Comparison of ENCODE assay signal across 9 mouse cellular contexts in the genomic region with DNA sequence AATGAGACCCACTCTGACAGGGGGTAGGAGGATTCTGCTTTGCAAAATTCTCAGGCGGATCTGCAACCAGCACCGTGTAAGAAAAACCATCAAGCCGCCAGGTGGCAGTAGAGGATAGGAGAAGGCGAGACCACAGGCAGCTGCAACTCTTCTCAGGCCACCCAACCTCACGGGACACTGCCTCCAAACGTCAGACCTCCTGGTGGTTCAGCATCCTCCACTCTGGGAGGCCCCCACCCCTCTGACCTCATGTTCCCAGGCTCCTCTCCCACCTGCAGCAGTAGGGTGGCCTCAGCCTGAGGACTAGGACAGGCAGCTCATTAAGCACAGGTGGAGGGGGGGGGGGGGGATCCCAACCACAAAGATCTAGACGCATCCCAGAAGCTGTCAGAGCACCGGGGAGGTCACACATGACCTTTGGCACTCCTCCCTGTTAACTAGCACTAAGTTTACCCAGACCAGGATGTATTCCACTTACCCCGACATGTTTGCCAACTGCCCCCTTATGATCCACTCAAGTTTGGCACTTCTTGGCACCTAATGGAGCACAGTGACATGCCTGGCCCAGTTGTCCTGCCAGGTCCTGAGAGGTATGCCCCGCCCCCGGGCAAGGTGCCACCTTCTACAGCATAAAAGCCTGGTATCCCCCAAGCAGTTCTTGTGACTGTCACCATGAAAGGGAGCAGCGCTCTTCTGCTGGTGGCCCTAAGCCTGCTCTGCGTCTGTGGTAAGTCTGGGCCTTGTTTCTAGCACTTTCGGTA. TPM values are rescaled to one million over a fixed set of nuclear protein-coding genes. Genes with fewer than 3 reads are reported as not detected.
DNase-seq lines count a peak whose midpoint lies in the region; ATAC-seq and TF ChIP-seq lines count a peak whose summit lies in the region.
"Had no signal": no experiment of that assay in that cellular context is flagged by ENCODE, and none has a peak within 500 bp of the region (broad histone marks: within the 10 kb centered on the region; RNA-seq: fewer than 3 reads in every experiment).

TSS of gene Scgb1c1 (plus strand) at position 643 of the 761 bp plus-strand sequence.

- peaks cover 2% of the 10 kb centered on the region for H3K36me3 ChIP-seq in G1E (replicated peaks)
- H3K36me3 ChIP-seq in hindbrain, embryonic 10.5 days: no peaks in the 10 kb centered on the region
- H3K36me3 ChIP-seq in lung, embryonic 15.5 days: no peaks in the 10 kb centered on the region

- H3K9ac ChIP-seq in lung, embryonic 15.5 days: no peak within 1 kb of the TSS

- peak; percentile 76 for ATAC-seq in G1E (ENCODE audit: extremely low read depth, insufficient number of reproducible peaks, low FRiP score, poor library complexity, severe bottlenecking)
- ATAC-seq in lung, embryonic 15.5 days (ENCODE audit: borderline replicate concordance, extremely low read depth, low FRiP score, low TSS enrichment): peak; percentile 74

- WGBS in cerebellum, adult 2 months: 19% methylated on average over 14 of the region's 14 CpGs
- WGBS in hindbrain, embryonic 10.5 days: 32% methylated on average over 14 of the region's 14 CpGs
- 26% methylated on average over 14 of the region's 14 CpGs for WGBS in lung, embryonic 15.5 days
- 26% methylated on average over 14 of the region's 14 CpGs for WGBS in olfactory bulb, adult 2 months

- TF ChIP-seq CTCF in G1E (IDR thresholded peaks at IDR 0.05; ENCODE audit: low read depth, low read length): peak; percentile 44; the same call in 1 of the 2 replicates
- TF ChIP-seq CTCF in cerebellum, adult 2 months (IDR thresholded peaks at IDR 0.05; ENCODE audit: borderline replicate concordance, insufficient read depth, low read depth, low read length): peak; percentile 97
- TF ChIP-seq CTCF in olfactory bulb, adult 2 months (IDR thresholded peaks at IDR 0.05; ENCODE audit: insufficient read depth, low read depth, low read length): peak; percentile 80

- no peak within 1 kb of the TSS for H3K27ac ChIP-seq in cerebellum, adult 2 months (ENCODE audit: insufficient read depth, low read length)
- H3K27ac ChIP-seq in hindbrain, embryonic 10.5 days: no peak within 1 kb of the TSS
- H3K27ac ChIP-seq in lung, embryonic 15.5 days: no peak within 1 kb of the TSS
- H3K27ac ChIP-seq in olfactory bulb, adult 2 months (ENCODE audit: insufficient read depth, low read depth, low read length): no peak within 1 kb of the TSS

- DNase-seq in G1E (ENCODE audit: low spot score): peak; percentile 74
- peak; percentile 79 to 90 for DNase-seq in cerebellum, adult 2 months
- DNase-seq in forelimb bud, embryonic 11.5 days (ENCODE audit: low read depth, low spot score): peak; percentile 88
- peak; percentile 88 for DNase-seq in hindbrain, embryonic 10.5 days (ENCODE audit: low spot score)
- peak; percentile 75 for DNase-seq in layer of hippocampus, adult 9-10 months (ENCODE audit: low spot score)
- DNase-seq in testis, postnatal 14 days (ENCODE audit: low spot score): peak; percentile 56

- H3K4me2 ChIP-seq in lung, embryonic 15.5 days: no peak within 1 kb of the TSS

- no peaks in the 10 kb centered on the region for H3K9me3 ChIP-seq in G1E (replicated peaks)
- H3K9me3 ChIP-seq in hindbrain, embryonic 10.5 days: no peaks in the 10 kb centered on the region
- no peaks in the 10 kb centered on the region for H3K9me3 ChIP-seq in lung, embryonic 15.5 days

- peaks cover 51% of the 10 kb centered on the region for H3K27me3 ChIP-seq in G1E (ENCODE audit: insufficient read depth, low read length)
- H3K27me3 ChIP-seq in cerebellum, adult 2 months (ENCODE audit: control insufficient read depth, insufficient read depth, low read length): no peaks in the 10 kb centered on the region
- peaks cover 42% of the 10 kb centered on the region for H3K27me3 ChIP-seq in hindbrain, embryonic 10.5 days (ENCODE audit: insufficient read depth, poor library complexity, severe bottlenecking)
- peaks cover 27% of the 10 kb centered on the region for H3K27me3 ChIP-seq in lung, embryonic 15.5 days

- H3K4me1 ChIP-seq in G1E (ENCODE audit: insufficient read depth, low read depth, low read length): peaks cover 6% of the 10 kb centered on the region; the same call in 1 of the 2 replicates
- H3K4me1 ChIP-seq in cerebellum, adult 2 months (ENCODE audit: control insufficient read depth, insufficient read depth, low read length): no peaks in the 10 kb centered on the region
- H3K4me1 ChIP-seq in hindbrain, embryonic 10.5 days (replicated peaks): peaks cover 3% of the 10 kb centered on the region; the same call in 1 of the 2 replicates
- H3K4me1 ChIP-seq in lung, embryonic 15.5 days: peaks cover 23% of the 10 kb centered on the region
- no peaks in the 10 kb centered on the region; the same call in 1 of the 2 replicates for H3K4me1 ChIP-seq in olfactory bulb, adult 2 months (ENCODE audit: control insufficient read depth, insufficient read depth, low read length)

- no peak within 1 kb of the TSS for H3K4me3 ChIP-seq in G1E (ENCODE audit: low read depth, low read length)
- H3K4me3 ChIP-seq in cerebellum, adult 2 months (replicated peaks; ENCODE audit: insufficient read depth, low read depth, low read length): no peak within 1 kb of the TSS
- H3K4me3 ChIP-seq in hindbrain, embryonic 10.5 days: no peak within 1 kb of the TSS
- no peak within 1 kb of the TSS for H3K4me3 ChIP-seq in lung, embryonic 15.5 days
- no peak within 1 kb of the TSS for H3K4me3 ChIP-seq in olfactory bulb, adult 2 months (ENCODE audit: insufficient read depth, low read depth, low read length)

- no peak for TF ChIP-seq POLR2A in cerebellum, adult 2 months (IDR thresholded peaks at IDR 0.05; ENCODE audit: borderline replicate concordance, insufficient read depth, low read length)
- TF ChIP-seq POLR2A in olfactory bulb, adult 2 months (IDR thresholded peaks at IDR 0.05; ENCODE audit: insufficient read depth, low read depth, low read length): no peak

RNA-seq across cellular contexts. Expression of gene Scgb1c1, which starts in this region (rescaled TPM):
- total RNA-seq in G1E (2014; fragmentation: Nextera tagmentation): not detected in 2 replicates
- total RNA-seq in G1E (2017): not detected in 2 replicates
- polyA plus RNA-seq in G1E (2012): not detected in 2 replicates
- polyA plus RNA-seq in cerebellum, adult 2 months (2012; rRNA removed): not detected in 2 replicates
- polyA plus RNA-seq in hindbrain, embryonic 10.5 days (2016; fragmentation: Nextera tagmentation; extraction: Ambion mirVana): not detected in 2 replicates
- not detected in 2 replicates for polyA plus RNA-seq in lung, embryonic 15.5 days (2015; fragmentation: Nextera tagmentation; extraction: Ambion mirVana)
- not detected in 2 replicates for polyA plus RNA-seq in olfactory bulb, adult 2 months (2012; ENCODE audit: insufficient read depth, insufficient read length, low replicate concordance, missing spikeins)
- polyA plus RNA-seq: large intestine, adult 2 months had no signal

Comparison
In these comparisons a context has a peak if more than half of its experiments do, and no peak if none do; other contexts are left out.
1. Peak in DNase-seq and ATAC-seq in G1E; RNA of the gene not detected or under 1 TPM.
2. Peak in DNase-seq in cerebellum, adult 2 months; RNA of the gene not detected or under 1 TPM.
3. Peak in DNase-seq in hindbrain, embryonic 10.5 days; RNA of the gene not detected or under 1 TPM.
4. Peak in ATAC-seq in lung, embryonic 15.5 days; RNA of the gene not detected or under 1 TPM.
5. CTCF ChIP-seq: peak in every context shown above with its lines; median percentile 97 in cerebellum, adult 2 months; 80 in olfactory bulb, adult 2 months; 44 in G1E.